Mouse (Mus musculus) spleen, postnatal 0 days (tissue): Measurements from ENCODE around the gene Zfp266. TPM values are rescaled to one million over a fixed set of nuclear protein-coding genes. Genes with fewer than 3 reads are reported as not detected.

Source experiments
- polyA plus RNA-seq: library from polyadenylated mRNA; unstranded; fragments of >200 nt; fragmentation: Nextera tagmentation; extraction: Ambion mirVana; gene quantifications from 2 replicates; pipeline ENCODE4 v1.2.1, GENCODE M21; 2015

Zfp266 gene
- polyA plus RNA-seq: 21.5 and 27.0 TPM in 2 replicates

GRCm38 (mm10) chr9:20521306-20521957, at the start of gene Zfp266:
Gene Zfp266, minus strand, starts transcription at chr9:20521417.

GRCm38 (mm10) chr9:20492527-20493233, 28.5 kb downstream of the Zfp266 start, which contains the start of gene Zfp426:
Gene Zfp426, minus strand, starts transcription at chr9:20492746.

GRCm38 (mm10) chr9:20459377-20460317, 61.6 kb downstream of the Zfp266 start, which contains the start of gene Zfp26:
Gene Zfp26, minus strand, starts transcription at chr9:20460162.

Other genes starting within 250 kb of the Zfp266 start
- gene Olfr39, start 239.1 kb downstream of the Zfp266 start, polyA plus RNA-seq: not detected in 2 replicates
- gene Olfr873, start 222.9 kb downstream of the Zfp266 start, polyA plus RNA-seq: not detected in 2 replicates
- gene Olfr18, start 185.3 kb downstream of the Zfp266 start, polyA plus RNA-seq: 0.04 TPM in 1 of 2 replicates, not detected in the other
- gene Zfp560, start 136.2 kb downstream of the Zfp266 start, polyA plus RNA-seq: 25.5 and 28.8 TPM in 2 replicates
- 5.4 and 6.0 TPM in 2 replicates for gene Zfp26, start 61.3 kb downstream of the Zfp266 start, polyA plus RNA-seq
- 8.0 and 9.2 TPM in 2 replicates for gene Zfp426, start 28.7 kb downstream of the Zfp266 start, polyA plus RNA-seq
- gene Zfp846, start 59.9 kb upstream of the Zfp266 start, polyA plus RNA-seq: 3.9 and 6.3 TPM in 2 replicates
- gene Ubl5, start 121.5 kb upstream of the Zfp266 start, polyA plus RNA-seq: 383 and 405 TPM in 2 replicates
- gene Fbxl12, start 123.3 kb upstream of the Zfp266 start, polyA plus RNA-seq: 8.8 and 10.0 TPM in 2 replicates
- gene Pin1, start 130.7 kb upstream of the Zfp266 start, polyA plus RNA-seq: 27.8 and 29.7 TPM in 2 replicates
- gene Olfm2, start 224.9 kb upstream of the Zfp266 start, polyA plus RNA-seq: 0.12 and 0.34 TPM in 2 replicates